Mouse (Mus musculus): ENCODE measurements around the gene Runx1.

DNA sequence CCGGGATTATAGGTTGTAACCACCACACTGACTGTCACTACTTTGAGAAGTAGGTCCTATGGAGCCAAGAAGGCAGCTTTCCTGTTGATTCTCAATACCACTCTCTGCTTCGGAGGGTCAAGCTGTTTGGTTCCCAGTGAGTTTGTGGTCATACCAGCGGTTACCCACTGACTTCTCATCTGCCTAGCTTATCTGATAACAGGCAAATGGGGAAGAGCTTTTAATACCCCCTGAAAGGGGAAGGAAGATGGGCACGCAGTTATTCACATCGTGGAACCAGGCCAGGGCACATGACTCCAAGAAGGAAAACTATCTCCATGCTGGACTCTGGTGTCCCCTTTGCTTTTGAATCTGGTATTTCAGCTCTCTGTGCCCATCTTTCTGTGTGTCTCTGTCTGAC, 25.1 kb downstream of the Runx1 start:
- TF ChIP-seq CTCF (conservative IDR thresholded peaks at IDR 0.05; ENCODE audit: insufficient read depth, insufficient read length, low read depth, low read length) (no peak), POLR2A (IDR thresholded peaks at IDR 0.05; ENCODE audit: low read depth, low read length) (no peak)

Measured in kidney, adult 2 months (tissue).